Mouse (Mus musculus): Measurements from ENCODE around the gene Nup188.

The Nup188 gene

GRCm38 (mm10) chr2:30256616-30257350 lies 29.4 kb upstream of the Nup188 start:
- no peak for DNase-seq (ENCODE audit: low spot score in 2 of 2)

DNA sequence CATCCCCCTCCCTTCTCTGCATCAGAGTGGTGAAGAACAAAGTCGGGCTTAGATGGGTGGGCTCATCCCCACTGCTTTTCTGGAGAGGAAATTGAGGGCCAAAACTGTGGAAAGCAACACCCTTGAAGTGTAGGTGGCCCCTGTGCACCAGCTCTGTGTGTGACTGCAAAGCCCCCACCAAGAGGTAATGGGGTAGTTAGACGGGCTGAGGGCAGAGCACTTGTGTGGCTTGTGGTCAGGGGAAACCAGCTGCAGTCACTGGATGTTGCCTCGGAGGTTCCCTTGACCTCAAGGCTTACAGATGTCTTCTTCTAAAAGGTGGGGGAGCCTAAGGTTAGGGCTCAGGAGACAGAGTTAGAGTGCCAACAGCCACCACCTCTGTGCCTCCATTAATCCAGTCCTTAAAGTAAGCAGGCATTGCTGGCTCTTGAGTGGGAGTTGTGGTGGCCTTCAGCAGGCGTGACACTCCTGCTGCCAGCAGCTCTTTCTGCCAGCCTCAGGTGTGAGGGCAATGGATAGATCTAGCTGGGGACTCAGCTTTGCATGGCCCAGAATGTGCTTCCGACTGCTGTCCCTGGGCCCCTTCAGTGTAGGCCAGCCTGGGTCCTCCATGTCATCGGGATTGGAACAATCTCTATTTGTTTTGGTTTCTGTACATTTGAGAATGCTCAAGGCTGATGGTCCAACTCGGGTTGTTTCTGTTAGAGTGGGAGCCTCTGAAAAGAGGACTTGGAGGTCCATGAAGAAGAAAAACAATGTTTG lies 28.3 kb upstream of the Nup188 start:
- no peak for DNase-seq (ENCODE audit: low spot score in 2 of 2)

- DNase-seq (ENCODE audit: low spot score in 2 of 2) = no peak
Observed at GRCm38 (mm10) chr2:30258600-30258999, 27.6 kb upstream of the Nup188 start.

- no peak for DNase-seq (ENCODE audit: low spot score in 2 of 2)
Observed at GRCm38 (mm10) chr2:30259131-30260064, 26.8 kb upstream of the Nup188 start.

DNA sequence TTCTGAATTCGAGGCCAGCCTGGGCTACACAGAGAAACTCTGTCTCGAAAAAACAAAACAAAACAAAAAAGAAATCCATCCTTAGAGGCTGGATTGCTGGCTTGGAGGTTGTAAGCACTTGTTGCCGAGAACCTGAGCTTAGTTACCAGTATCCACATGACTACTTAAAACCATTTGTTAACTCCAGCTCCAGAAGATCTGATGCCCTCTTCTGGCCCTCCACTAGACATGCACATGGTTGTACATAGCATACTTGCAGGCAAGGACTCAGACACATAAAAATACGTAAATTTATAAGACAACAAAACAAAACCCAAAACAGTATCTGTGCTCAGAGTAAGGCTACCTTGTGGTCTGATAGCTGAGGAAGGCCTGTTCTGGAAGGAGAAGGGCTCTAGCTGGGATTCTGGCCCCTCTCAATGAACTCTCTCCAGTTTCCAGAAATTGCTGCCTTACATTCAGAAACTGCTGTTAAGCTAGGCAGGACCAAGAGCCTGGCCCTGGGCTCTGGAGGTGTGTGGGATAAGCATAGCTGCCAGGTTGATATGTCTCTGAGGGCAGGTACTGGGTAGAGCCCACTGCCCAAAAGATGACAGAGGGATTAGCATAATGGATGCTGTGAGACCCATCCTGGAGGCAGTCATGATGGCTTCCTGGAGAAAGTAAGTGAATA lies 25.0 kb upstream of the Nup188 start:
- no peak for DNase-seq (ENCODE audit: low spot score in 2 of 2)

DNA sequence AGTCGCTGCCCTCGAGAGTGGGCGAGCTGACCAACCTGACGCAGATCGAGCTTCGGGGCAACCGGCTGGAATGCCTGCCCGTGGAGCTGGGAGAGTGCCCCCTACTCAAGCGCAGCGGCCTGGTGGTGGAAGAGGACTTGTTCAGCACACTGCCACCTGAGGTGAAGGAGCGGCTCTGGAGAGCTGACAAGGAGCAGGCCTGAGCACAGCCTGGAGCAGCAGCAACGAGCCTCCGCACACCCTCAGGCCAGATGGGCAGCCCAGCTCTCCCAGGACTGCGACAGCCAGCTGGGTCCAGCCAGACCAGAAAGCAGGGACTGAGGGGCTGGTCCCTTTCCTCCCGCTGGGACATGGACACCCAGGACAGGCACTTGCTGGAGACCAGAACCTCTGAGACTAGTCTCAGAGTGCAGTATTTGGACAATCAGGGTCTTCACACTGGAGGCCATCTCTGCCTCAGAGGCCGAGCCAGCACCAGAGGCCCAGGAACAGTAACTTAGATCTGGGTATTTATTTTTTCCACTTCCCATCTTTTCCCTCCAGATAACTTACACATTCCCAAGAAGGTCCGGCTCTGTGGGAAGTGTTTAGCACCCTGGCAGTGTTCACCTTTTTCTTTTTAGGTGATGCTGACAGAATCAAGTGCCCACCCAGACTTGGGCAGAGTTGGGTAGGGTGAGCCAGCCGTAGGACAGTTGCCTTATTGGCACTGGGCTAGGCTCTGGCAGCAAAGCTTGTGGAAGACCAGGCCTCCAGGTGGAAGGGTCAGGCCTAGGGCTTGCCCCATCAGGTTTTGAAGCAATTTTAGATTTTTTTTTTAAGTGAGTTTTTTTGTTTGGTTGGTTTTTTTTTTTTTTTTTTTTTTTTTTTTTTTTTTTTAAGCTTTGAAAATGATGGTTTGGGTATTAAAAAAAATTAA lies 24.0 kb upstream of the Nup188 start:
- no peak for DNase-seq (ENCODE audit: low spot score in 2 of 2)

GRCm38 (mm10) chr2:30262840-30263441 lies 23.3 kb upstream of the Nup188 start:
- DNase-seq (ENCODE audit: low spot score in 2 of 2) = peak in 1 of 2 experiments; percentile 35

- DNase-seq (ENCODE audit: low spot score in 2 of 2) = no peak
Observed at GRCm38 (mm10) chr2:30263811-30264210, 22.4 kb upstream of the Nup188 start.

DNA sequence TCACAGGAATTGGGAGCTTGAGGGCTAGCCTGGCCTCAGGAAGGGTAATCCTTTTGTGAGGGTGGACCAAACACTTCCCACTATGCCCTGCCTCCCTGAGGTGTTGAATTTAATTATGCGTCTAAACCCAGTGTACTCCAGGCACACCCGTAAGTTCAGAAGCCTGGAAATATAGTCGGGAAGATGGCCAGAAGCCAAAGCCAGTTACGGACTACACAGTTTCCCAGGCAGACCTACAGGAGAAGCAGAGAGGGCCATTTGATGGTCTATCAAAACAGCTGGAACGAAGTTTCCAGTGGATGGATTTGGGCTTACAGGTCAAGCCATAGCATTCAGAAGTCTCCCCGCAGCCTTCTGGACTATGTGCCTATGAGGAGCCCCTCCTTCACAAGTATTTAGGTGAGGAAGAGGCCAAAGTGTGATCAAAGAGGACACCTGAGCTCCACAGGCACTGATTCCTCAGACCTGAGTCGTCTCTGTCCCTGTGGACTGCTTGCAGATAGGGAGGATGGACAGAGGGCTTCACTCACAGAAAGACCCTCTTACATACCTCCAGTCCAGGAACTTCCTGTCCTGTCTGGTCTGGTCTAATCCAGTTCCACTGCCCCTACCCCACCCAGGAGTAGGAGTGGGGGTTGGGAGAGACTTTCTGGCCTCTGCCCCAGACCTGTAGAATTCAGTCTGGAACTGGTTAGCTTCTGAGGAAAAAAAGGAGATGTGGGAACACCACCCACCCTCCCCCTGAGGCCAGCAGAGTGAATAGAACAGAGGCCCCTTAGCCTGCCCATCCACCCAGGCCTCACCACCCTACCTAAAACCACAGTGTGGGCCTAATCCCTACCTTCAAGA lies 21.3 kb upstream of the Nup188 start:
- no peak for DNase-seq (ENCODE audit: low spot score in 2 of 2)

- peak; percentile 40 to 57 for DNase-seq (ENCODE audit: low spot score in 2 of 2)
Observed at GRCm38 (mm10) chr2:30265767-30266253, 20.4 kb upstream of the Nup188 start, which contains the start of gene Phyhd1. TSS of gene Phyhd1 (plus strand) at chr2:30266203.

DNA sequence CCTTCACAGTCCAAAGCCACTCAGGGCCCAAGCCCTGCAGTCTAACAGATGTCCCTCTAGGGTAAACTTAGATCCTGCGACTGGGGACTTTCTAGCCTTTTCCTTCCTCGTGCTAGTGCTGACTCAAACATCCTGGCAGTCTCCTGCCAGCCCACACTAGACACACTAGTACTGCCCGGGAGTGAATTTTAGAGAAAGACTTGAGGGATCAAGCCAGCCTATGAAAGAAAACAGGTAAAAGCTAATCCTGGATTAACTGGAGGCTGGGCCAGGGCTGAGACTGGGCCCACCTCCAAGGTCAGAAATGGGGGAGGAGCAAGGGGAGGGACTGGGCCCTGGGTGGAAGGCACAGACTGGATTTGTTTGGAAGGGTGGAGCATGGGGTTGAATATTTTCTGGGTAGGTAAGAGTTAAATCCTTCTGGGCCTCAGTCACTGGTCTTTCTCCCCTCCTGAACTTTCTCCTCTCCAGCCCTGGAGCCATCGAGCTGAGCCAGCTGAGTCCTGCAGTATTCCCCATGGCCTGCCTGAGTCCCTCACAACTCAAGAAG lies 19.7 kb upstream of the Nup188 start:
- peak in 1 of 2 experiments; percentile 46 for DNase-seq (ENCODE audit: low spot score in 2 of 2)

GRCm38 (mm10) chr2:30267466-30267865 lies 18.7 kb upstream of the Nup188 start:
- DNase-seq (ENCODE audit: low spot score in 2 of 2) = no peak

DNA sequence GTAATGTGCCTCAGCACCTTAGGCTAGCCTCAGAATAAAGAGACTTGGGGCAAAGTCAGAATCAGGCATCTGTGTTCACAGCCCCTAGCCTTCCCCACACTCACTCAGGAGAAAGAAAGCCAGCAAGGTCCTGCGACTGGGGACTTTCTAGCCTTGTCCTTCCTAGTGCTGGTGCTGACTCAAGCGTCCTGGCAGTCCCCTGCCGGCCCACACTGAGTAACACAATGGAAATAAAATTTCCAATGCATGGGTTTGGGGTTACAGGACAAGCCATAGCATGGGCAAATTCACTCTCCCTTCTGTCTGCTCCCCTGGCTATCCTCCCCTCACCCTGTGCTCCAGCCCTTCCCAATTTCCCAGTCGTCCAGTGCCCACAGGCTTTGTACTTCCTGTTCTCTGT lies 17.8 kb upstream of the Nup188 start:
- DNase-seq (ENCODE audit: low spot score in 2 of 2) = no peak

GRCm38 (mm10) chr2:30269241-30269990 lies 16.8 kb upstream of the Nup188 start:
- DNase-seq (ENCODE audit: low spot score in 2 of 2) = no peak

- DNase-seq (ENCODE audit: low spot score in 2 of 2) = peak; percentile 64 to 78
Observed at GRCm38 (mm10) chr2:30270134-30270533, 16.1 kb upstream of the Nup188 start.

GRCm38 (mm10) chr2:30280743-30281142 lies 5.5 kb upstream of the Nup188 start, which contains the start of gene Gm28038:
TSS of gene Gm28038 (plus strand) at chr2:30281043.
- DNase-seq (ENCODE audit: low spot score in 2 of 2) = no peak

DNA sequence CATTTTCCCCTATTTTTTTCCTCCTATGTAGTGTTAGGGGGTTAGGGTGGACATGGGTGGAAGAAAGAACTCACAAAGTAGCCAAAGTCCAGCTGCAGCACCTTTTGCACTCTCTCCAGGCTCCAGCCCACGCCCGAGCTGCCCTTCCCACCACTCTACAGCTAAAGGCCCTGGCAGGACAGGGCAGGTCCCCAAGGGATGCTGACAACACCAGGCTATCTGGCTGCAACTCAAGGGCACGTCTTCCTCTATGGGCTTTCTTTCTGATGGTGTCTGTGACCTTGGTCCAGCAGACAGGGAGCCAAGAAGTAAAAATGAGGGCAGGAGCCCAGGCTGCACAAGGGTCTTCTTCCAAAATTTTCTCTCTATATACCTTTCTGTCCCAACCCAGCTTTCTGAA lies 4.5 kb upstream of the Nup188 start:
- DNase-seq (ENCODE audit: low spot score in 2 of 2) = no peak

- no peak for DNase-seq (ENCODE audit: low spot score in 2 of 2)
Observed at GRCm38 (mm10) chr2:30283193-30283592, 3.0 kb upstream of the Nup188 start.
